Mouse (Mus musculus): ENCODE results near the gene Slc17a9.
"Not testable (repeated sequence)": the region's sequence is repeated elsewhere in the genome, so short reads cannot be mapped to it uniquely, and the experiment has no call there.

Gene Slc17a9

DNA sequence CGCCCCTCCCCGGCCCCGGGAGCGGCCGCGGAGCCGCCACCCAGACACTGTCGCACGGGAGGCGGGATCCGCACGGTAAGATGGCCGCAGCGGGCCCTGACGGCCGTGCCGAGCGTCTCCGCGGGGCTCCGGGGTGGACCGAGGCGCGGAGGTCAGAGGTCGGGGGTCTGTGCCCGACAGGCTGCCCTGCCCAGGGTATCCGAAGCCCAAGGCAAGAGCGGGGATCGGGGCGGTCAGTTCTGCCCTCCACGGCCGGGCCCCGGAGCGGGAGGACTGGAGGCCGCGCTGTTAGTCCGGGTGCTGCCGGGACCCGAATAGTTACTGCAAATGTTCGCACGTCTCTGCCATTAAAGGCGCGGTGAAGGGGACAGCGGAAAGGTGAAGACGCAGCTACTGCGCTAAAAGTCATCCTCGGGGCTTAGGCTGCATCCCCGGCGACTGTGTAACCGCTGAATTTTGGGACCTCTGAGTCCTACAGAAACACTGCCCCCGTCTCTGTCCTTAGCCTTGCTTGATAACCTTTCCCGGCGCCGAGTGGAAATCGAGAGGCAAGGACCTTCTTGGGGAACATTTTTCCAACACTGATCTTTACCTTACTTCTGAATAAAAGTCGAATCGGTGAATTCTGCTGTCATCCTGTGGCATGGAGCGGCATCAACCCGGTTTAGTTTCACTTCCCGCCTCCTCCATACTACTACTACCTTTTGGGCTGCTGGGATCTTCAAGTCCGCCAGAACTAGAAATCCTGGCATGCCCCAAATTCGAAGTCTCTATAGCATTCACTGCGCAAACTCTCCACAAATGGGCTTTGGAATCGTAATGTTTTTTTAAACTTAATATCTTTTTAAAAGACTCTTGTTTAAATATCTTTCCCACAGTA, 14.5 kb upstream of the Slc17a9 start:
- DNase-seq, result no peak

DNA sequence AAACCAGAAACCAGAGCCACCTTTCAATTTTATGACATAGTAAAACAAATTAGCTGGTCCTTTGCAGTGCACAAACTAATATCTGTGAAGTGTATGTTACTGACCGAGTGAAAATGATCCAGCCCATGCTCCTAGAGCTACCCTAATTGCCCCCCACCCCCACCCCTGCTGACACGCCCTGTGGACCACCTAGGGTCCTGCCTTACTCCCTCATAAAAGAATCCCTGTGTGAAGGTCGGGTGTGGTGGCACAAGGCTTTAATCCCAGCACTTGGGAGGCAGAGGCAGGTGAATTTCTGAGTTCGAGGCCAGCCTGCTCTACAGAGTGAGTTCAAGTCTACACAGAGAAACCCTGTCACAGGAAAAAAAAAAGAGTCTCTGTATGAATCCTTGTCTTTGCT, 13.5 kb upstream of the Slc17a9 start:
- no peak for DNase-seq

DNA sequence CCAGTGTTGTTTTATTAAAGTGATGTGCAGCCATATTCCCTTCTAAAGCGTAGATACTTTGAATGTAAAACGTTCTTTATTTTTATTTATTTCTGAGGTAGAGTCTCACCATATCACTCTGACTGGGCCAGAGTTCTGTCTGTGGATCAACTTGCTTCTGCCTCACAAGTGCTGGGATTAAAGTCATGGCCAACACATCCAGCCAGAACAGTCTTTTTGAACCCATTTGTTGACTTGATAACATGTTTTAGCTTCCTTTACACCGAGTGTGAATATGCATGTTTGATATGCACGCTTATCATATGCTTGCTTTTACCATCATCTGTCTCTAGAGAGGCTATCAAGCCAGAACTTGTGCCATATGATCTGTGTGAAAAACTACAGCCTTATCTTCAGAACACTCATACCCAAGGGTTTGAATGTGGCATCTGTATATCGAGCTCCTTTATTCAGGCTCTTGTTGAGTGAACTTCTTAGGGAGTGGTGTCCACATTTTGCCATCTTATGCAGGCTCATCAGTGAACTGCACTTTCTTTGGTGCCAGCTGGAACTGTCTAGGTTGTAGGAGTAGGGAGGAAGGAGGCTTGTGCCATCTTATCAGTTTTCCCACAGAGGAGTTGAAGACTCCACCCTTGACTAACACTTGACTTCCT, 12.9 kb upstream of the Slc17a9 start:
- no peak for DNase-seq

DNA sequence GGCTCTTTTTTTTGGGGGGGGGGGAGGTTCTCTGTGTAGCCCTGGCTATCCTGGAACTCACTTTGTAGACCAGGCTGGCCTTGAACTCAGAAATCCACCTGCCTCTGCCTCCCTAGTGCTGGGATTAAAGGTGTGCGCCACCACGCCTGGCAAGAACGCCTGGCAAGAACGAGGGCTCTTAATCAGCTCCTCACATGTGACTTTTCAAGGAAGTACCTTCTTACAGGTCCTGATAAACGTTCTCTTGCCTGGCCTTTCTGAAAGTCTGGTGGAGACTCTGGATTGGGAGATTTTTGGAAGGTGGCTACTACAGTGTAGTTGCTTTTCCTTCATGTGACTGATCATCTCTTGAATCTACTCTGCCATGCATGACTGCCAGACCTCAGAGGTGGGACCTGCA, 2.3 kb upstream of the Slc17a9 start:
- DNase-seq, result not testable (repeated sequence)

DNA sequence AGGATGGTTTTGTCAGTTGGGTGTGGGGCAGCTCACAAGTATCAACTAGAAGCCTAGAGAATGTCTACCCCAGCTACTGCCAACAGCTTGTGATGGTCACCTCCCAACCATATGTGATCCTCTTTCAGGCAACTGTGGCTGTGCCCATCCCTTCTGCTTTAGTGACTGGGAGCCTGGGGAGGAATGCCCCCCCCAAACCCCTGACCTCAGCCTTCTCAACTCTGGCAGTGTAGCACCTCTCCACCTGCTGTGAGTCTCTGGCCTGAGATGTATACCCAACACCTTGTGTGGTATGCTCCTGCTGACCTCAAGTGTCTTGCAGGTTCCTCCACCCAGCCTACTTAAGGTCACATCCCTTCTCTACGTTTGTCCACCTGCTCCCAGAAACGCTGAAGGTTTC, 1.2 kb upstream of the Slc17a9 start:
- no peak for DNase-seq

DNA sequence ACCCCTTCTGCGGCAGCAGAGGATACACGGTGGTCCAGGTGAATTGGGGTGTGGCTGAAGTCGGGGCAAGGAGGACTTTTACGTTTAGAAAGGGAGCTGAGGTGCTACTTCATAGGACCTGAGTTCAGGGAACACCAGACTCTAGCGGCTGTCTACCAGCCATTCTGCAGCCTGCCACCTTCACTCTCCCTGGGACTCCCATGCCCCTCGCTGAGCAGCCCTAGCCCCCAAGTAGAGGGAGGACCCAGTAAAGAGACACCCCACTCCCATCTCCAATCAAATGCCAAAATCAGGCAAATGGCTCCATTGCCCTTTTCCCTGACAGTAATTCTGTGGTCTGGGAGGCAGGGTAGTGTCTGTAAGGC, 333 bp downstream of the Slc17a9 start:
- DNase-seq, result no peak

DNA sequence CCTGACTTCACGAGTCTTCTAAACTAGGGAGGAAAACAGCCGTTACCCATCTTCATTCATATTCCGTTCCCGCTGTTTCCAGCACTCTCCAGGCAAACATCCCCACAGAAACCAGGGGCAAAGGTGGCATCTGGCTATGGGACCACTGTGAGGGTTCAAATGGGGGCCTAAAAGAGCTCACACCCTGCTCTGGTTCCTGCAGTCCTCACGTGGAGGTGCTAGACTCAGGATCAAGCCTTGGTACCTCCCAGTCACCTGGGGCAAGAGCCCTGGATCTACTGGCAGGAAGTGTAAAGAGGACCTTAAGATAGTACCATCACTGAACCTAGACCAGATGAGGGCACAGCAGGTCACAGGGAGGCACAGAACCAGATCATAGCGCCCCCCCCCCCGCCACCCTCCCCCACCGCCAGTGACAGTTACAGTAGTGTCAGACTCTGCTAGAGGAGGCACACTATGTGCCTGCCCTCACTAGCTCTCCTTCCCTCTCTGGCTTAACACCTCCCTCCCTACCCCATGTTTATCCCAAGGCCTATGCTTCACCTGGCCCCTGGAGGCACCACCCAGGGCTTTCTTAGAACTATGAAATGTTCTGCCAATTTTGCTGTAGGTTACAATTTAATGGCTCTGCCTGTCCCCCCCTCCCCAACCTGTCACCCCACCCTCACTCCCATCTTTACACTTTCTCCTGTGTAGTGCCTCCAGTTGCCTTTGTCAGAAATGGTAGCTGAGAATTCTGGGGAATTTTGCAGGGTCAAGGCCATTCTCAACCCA, 980 bp downstream of the Slc17a9 start:
- DNase-seq, result no peak

DNA sequence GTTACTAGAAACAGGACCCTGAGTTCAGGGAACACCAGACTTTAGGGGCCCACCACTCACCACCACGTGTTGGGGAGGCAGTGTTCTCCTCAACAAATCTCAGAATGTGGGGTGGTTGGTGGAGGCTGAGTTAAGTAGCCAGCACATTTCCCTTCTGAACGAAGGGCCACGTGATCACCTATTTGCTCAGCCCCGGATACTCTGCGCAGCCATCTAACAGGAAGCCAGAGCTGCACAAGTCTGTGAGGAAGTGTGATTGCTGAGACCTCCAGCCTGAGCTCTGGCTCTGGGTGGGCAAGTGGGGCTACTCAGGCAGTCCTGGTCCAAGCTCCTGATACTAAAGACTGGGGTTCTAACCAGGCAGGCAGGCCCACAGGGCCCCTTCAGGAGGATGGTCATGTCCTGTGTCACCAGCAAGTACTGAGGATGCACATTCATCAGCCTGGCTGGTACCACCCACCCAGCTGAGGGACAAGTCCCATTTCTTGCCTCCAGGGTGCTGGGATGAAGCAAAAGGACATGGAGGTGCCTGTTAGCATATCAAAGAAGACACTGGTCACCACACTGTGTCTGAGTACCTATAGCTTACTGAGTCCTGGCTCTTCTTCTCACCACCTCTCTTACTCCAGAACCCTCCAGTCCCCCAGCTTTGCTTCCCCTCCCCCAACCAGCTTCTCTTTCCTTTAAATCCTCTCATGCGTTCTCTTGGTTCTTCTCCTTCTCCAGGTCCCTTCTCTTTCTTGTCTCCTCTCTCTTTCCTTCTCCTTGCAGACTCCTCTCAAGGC, 1.8 kb downstream of the Slc17a9 start:
- DNase-seq, result no peak

DNA sequence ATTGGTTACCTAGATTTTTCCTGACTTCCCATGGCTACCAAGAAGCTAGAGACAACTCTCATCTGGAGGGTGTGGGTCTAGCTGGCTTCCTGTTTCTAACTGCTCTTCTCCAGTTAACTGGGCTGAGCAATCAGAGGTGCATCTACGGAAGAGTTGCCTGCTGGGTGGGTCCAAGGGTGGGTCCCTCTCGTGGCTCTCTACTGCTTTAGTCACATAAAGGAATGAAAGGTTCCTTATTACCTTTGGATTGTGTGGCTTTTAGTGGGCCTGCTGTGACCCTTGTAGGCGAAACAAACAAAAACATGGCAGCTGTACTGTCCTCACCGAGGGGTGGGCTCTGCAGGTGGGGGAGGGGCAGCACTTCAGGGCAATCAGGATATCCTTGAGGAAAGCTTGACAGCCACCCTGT, 2.6 kb downstream of the Slc17a9 start:
- DNase-seq, result no peak

DNA sequence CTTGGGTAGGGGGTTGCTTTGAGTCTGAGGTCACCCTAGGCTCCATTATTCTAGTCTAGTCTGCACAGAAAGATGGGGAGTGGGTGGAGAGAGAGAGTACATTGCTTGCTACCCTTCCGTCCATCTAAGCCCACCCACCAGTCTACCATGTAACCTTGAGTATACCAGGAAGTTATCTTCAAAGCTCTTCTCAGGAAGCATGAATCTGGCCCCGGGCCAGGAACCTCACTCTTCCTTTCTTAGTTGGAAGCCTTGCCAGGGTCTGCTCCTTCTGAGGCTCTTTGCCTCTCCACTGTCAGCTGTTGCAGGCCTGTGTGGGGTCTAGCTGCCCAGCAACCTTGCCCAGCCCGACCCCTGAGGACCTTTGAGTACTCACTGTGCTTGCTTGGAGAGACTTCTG, 6.0 kb downstream of the Slc17a9 start:
- DNase-seq, result no peak

DNA sequence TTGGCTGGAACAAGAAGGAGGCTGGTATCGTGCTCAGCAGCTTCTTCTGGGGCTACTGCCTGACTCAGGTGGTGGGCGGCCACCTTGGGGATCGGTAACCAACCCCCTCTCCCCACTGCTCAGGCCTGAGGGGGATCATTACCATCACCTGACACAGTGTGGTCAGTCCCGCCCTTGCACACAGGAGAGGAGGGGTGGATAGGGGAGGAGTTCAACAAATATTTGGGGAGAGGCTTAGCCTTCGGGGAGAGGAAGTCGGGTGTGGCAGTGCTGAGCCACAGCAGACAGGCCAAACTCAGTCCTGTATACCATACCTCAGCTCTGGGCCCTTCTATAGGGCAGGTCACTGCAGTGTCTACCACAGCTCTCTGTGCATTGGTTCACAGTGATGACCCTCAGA, 6.9 kb downstream of the Slc17a9 start:
- no peak for DNase-seq

DNA sequence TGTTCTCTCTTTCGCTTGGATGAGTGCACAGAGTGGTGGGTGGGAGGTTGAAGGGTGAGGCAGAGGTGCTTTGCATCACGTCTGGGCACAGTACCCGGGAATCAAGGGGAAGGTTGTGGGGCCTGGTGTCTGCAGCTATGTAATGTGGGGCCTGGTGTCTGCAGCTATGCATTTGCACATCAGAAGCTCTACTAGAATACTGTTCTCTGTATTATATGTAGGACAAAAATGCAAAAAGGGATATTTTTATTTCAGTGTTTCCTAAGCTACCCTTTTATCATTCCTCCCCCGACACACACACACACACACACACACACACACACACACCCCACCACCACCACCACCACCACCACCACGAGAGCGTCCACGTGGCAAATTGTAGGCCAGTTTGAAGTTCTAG, 10.2 kb downstream of the Slc17a9 start:
- DNase-seq, result no peak

DNA sequence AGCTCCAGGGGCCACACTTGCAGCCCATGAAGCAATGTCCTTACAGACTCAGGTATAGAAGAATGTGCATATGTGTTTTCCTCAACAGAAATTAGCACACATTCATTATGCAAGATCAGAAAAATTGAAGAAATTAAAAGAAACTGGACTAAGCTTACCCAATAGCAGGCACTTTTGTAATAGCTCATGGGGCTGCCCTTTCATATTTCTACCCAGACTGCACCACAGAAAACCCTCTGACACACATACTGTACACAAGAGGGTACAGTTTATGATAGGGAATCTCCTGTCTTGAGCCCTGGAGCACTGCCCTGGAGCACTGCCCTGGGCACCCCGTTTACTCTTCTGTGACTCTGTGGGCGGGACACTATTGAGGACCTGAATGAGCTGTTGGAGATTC, 12.9 kb downstream of the Slc17a9 start:
- DNase-seq, result no peak

DNA sequence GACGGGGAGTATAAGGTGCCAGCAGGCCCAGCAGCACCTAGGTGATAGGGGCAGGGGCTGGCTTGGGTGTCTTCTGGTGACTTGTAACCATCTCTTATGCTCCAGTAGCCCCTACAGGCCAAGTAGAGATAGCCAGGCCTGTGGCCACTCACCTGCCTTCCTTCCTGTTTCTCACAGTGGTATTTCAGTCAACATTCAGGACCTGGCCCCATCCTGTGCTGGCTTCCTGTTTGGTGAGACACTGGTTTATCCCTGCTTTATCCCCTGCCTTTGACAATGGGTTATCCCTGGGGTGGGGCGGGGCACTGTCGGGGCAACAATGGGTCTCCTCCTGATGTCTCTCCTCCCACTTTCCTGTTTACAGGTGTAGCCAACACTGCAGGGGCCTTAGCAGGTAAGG, 15.3 kb downstream of the Slc17a9 start:
- no peak for DNase-seq

DNA sequence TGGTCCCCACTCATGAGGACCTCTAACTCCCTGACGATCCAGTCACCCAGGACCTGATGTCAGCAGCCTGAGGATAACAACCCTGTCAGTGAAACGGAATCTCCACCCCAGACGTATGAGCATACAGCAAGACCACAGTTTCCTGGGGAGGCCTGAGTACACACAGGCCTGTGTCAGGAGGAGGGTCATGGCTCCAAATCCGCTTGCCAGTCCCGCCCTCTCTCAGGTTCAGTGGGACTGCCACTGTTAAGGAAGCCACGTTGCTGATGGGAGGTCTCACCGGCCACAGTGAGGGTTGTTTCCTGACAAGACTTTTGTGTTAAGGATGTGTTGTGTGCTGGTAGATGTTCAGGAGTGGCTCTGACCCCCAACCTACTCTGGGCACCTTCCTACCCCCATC, 16.4 kb downstream of the Slc17a9 start:
- DNase-seq, result no peak

DNA sequence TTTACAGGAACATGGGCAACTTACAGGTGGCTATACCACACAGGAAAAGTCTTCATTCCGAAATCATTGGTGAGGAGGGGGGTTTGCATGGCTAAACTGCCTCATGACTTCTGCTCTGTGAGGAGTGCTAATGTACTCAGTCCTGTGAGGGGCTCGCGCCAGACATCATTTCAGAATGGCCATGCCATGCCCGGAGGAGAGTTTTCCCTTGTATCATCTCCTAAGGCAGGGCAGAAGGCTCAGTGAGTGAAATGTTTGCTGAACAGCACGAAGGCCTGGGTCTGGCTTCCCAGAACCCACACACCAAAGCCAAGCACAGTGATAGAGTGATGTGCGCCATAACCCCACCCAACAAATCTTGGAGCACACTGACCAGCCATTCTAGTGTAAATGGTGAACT, 17.8 kb downstream of the Slc17a9 start:
- no peak for DNase-seq

DNA sequence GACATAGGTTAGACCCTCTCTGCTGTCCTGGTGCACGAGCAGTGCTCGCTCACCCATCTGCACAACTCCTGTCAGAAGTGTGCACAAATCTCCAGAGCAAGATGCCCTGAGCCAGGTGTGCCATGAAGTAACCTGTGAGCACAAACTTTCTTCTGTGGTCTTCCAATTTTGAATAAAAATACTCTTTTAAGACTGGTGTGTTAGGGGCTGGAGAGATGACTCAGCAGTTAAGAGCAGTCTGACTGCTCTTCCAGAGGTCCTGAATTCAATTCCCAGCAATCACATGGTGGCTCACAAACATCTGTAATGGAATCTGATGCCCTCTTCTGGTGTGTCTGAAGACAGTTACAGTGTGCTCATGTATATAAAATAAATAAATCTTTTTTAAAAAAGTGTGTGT, 18.3 kb downstream of the Slc17a9 start:
- no peak for DNase-seq

DNA sequence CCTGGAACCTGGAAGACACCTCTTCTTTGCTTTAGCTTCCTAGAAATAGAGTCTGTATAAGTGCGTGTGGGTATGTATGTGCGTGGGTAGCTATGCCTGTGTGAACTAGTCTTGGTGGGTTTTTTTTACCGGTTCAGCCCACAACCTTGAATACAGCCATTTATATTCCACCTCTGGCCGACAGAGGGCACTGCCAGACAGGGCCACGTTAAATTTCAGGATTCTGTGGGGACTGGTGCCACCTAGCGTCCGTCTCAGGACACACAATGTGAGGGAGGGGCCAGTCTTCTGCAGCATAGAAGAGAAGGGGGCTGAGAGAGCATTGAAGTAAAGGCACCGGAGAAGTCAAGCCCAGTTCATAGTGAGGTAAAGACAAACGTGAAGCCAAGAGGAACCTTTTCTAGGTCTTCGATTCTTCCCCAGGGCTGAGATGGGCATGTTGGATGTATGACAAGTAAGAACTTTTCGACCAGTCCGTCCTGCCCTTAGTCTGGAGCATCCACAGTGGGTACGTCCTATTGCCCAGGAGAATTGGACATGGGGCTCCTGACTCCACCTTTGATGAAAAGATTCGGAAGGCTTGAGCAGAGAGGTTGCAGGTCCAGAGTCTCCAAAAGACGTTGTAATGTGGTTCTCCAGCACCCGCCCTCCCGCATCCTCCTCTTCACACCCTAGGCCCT, 20.3 kb downstream of the Slc17a9 start:
- DNase-seq, result peak; percentile 86 to 88

DNA sequence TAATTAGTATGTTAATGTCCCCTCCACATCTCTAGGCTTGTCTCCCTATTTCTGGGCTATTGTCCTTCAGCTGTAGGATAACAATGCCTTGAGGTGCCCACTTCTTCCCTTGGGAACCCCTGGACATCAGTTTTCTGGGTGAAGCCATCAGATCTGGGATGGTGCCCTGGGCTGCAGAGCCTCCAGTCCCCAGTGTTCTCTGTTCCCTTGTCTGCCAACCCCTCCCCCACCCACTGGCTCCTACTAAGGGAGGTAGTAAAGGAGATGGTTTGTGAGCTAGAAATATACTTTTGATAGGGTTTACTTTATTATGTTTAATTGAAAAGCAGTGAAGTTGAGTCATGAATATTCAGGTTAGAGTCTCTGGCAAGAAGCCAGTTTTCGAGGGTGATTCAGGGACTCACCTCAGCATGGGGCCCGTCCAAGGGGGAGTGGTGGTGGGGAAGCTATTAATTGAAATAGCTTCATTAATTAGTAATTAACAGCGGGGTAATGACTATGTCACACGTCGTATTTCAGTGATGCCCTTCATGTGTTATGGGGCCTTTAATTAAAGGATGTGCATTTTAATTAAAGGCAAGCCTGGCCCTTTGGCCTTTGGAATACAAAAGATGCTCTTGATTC, 21.6 kb downstream of the Slc17a9 start:
- DNase-seq, result no peak

DNA sequence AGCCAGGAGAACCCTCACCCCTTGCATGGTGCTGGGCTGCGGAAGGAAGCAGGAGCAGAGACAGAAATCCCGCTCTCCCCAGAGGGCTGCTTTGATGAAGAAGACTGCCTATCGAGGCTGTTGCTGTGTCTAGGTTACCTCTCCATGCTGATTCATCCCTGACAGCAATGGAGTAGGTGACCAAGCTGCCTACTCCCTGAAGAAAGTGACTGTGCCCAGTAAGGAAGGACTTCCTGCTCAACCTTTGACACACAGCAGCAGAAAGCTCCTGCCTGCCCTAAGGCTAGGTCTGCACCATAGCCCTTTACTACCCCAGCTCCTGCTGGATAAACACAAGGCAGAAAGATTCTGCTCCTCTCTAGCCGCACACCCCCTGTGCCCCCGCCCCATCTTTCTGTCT, 23.8 kb downstream of the Slc17a9 start:
- DNase-seq, result no peak

DNA sequence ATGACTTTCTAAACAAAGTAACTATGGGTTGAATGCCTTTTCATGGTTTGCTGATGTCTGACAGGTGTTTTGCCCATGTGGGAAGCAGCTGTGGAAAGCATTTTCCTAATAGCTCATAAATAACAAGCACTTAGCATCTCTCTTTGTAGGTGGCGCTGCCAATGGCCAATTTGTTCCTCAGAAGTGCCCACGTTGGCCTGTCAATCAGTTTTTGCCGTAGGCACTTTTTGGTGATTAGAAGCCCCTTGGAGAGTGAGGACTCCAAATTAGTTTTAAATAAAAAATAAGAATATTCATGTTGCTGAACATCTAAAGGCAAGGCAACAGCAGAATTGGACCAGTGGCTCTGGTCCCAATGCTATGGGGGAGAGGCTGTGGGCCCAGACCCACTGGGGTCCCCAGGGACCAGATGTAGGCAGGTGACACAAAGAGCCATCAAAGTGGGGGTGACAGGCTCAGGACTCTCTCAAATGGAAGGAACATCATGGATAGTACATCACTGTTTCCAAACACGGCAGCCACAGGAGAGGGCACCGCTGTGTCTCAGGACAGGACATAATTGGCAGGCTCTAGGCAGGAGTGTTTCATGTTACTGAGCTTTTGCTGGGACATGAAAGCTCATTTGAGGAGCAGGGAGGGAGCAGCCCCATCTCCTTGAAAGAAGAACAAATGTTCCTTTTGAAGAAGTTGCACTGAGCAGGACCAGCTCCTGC, 30.1 kb downstream of the Slc17a9 start:
- no peak for DNase-seq

All from cerebellum, postnatal 36 days (tissue).